Mouse (Mus musculus) bone marrow macrophage, adult 2 months (primary cell): Measurements from ENCODE around the gene Cenpq.

ENCODE experiments used
- CTCF ChIP-seq: IDR thresholded peaks from 2 replicates; pipeline ENCODE4 v1.5.1; 2012; ENCODE audit warnings: low read depth, mild to moderate bottlenecking, low read length, moderate library complexity
- POLR2A ChIP-seq: IDR thresholded peaks from 2 replicates; pipeline ENCODE4 v1.6.1; 2012; ENCODE audit warnings: mild to moderate bottlenecking, low read depth, low read length, borderline replicate concordance

GRCm38 (mm10) chr17:40915499-40915898 is 19.3 kb downstream of the Cenpq start:
- TF ChIP-seq CTCF = no peak
- TF ChIP-seq POLR2A = no peak
